Mouse (Mus musculus) liver (tissue): ENCODE results near the gene Vcp.

Experiments used
- DNase-seq: peaks from one replicate; pipeline ENCODE4 v3.0.0-alpha.2; 2020; ENCODE audit warnings: mixed read lengths

The Vcp gene

GRCm38 (mm10) chr4:43000141-43000986, at the start of gene Vcp:
Gene Vcp, minus strand, starts transcription at chr4:43000507.
- peak; percentile 99 for DNase-seq

DNA sequence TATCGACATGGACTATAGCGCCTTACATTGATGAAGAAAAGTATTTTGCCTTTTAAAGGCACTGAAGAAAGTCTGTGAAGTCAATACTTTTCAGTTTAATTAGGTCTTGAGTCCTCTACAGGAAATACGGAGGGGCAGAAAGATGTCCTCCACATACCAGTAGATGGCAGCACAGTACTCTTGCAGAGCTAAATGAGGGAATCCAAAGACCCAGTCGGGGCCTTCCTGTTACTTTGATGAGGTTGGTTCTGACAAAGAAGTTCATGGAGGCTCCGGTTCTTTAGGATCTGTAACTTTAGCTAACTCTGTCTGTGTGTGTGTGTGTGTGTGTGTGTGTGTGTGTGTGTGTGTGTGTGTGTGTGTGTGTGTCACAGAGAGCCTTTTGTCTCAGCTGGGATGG, 46.9 kb upstream of the Vcp start:
- DNase-seq, result peak; percentile 62

DNA sequence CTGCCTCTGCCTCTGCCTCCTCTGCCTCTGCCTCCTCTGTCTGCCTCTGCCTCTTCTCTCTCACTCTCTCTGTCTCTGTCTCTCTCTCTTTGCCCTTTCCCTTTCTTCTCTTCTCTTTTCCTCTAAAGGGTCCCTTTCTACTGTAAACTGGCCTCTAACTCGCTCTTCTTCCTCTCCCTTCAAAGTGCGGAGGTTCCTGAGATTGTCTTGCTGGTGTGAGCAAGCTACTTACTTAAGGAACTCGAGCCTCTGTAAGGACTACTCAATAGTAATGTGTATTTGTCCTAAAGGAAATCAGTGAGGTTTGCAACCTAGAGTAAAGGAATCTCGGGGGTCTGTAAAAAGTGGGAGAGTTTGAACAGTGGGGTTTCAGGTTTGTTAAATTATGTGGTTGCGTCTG, 46.3 kb upstream of the Vcp start:
- no peak for DNase-seq

GRCm38 (mm10) chr4:43045659-43046302, 45.5 kb upstream of the Vcp start, which contains the start of gene Fam214b:
Gene Fam214b, minus strand, starts transcription at chr4:43046220.
- peak; percentile 96 for DNase-seq

GRCm38 (mm10) chr4:43045285-43045658, 45.0 kb upstream of the Vcp start:
- no peak for DNase-seq

DNA sequence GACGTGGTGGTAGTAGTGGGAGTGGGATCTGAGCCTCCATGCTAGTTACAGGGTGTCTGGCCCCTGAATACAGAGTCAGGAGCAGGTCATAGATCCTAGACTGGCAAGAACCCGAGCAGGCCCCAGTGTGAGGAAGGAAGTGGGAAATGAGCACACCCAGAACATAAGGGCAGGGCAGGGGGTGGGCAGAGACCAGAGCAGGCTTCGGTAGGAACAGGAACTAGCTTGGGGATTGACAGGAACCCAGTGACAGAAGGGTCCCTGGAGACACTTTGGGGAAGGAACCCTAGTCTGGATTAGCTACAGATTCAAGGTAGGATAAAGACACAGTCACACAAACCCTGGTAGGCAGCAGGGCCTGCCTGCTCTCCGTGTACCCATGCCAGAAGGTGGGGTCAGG, 44.4 kb upstream of the Vcp start:
- DNase-seq, result peak; percentile 25

- DNase-seq, result peak; percentile 74
Observed at GRCm38 (mm10) chr4:43043644-43044357, 43.5 kb upstream of the Vcp start.

GRCm38 (mm10) chr4:43040881-43041547, 40.7 kb upstream of the Vcp start:
- no peak for DNase-seq

- DNase-seq, result peak; percentile 99
Observed at GRCm38 (mm10) chr4:43040114-43040572, 39.8 kb upstream of the Vcp start.

- no peak for DNase-seq
Observed at GRCm38 (mm10) chr4:43039609-43040008, 39.3 kb upstream of the Vcp start.

DNA sequence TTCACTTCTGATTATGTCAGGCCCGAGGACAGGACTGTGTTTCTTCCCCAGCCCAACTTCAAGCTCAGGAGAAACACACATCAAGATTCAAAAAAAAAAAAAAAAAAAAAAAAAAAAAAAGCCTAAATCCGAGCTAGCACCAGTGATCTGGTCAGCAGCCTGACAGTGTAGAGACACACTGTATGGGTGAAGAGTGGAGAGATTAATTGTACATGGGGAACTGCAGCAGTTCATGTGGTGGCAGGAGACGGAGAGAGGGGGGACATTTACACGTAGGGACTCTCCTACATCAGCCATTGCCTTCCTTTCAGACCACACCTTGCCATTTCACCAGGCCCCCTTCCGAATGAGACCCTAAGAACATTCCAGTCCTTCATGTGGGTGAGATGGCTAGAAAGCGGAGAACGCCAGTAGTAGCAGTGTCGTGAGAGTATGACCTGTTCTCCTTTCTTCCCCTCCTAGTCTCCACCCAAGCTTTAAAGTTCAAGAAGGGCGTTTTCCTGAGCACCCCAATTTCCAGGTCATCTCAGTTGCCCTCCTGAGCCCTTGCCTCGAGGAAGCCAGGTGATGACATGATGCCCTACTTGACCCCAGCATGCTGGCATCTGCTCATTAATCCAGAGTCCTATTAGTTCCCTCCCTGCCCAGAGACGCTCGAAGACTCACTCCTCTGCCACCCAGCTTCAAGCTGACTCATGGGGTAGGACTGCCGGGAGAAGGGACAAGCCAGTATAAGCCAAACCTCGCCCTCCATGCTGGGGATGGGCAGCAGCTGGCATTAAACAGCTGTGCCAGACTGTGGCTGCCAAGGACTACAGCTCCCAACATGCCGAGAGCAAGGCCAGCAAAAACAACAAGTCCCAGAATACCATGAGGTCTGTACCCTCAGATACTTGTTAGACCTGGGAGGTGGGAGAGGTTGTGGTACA, 38.5 kb upstream of the Vcp start:
- peak; percentile 78 for DNase-seq

- DNase-seq, result peak; percentile 88
Observed at GRCm38 (mm10) chr4:43037860-43038566, 37.7 kb upstream of the Vcp start.

- no peak for DNase-seq
Observed at GRCm38 (mm10) chr4:43036356-43036755, 36.0 kb upstream of the Vcp start.

DNA sequence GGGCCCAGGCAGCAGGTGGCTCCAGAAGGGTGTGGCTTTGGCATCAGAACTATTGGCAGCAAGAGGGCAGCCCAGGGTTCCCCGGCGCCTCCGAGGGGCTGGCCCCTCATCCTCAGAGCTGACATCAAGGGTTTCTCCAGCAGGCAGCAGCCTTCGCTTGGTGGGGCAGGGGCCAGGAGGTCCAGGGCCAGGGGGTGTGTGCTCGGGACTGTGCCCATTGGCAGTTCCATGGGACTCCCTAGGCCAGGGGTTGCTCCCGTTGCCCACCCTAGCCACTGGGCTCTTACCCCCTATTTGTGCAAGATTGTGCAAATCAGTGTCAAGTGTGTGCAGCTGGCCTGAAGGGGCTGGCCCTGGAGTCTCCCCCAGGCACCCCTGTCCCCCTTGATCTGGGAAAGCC, 35.5 kb upstream of the Vcp start:
- no peak for DNase-seq

GRCm38 (mm10) chr4:43033481-43033880, 33.2 kb upstream of the Vcp start:
- DNase-seq, result no peak

- no peak for DNase-seq
Observed at GRCm38 (mm10) chr4:43032501-43032900, 32.2 kb upstream of the Vcp start.

GRCm38 (mm10) chr4:43031237-43031995, 31.1 kb upstream of the Vcp start, which contains the start of gene Stoml2:
Gene Stoml2, minus strand, starts transcription at chr4:43031710.
- peak; percentile 93 for DNase-seq

GRCm38 (mm10) chr4:43030780-43031230, 30.5 kb upstream of the Vcp start:
- DNase-seq, result peak; percentile 50

- DNase-seq, result no peak
Observed at GRCm38 (mm10) chr4:43030352-43030751, 30.0 kb upstream of the Vcp start.

DNA sequence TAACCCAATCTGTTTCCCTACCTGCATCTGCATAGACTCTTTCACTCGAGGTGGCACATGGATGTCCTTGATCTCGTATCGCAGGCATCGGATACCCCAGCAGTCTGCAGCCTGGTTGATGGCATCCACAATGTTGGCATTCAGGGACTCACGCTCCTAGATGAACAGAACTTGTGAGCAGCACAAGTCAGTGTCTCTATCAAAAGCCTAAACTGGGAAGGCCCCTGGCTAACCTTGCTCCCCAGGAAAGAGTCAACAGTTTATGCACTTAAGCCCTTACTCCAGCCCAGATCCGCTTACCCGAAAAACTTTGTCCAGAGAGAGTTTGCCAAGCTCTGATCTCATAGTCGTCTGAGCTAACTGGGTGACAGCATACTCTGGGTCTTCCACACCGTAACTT, 29.4 kb upstream of the Vcp start:
- no peak for DNase-seq
